Mouse (Mus musculus) forebrain, embryonic 15.5 days (tissue): ENCODE measurements around the gene Tmem169. TPM values are rescaled to one million over a fixed set of nuclear protein-coding genes. Genes with fewer than 3 reads are reported as not detected.

Source experiments
- ATAC-seq: fragments of 200-750 bp; cut with Nextera tagmentation; replicated peaks from 2 replicates; pipeline ENCODE4 v1.8.0; 2017; ENCODE audit warnings: mild to moderate bottlenecking, moderate TSS enrichment, moderate library complexity
- H3K27ac ChIP-seq: fragments of 300-500 bp; sonication (generic); replicated peaks from 2 replicates; pipeline ENCODE4 v1.5.1; 2015; ENCODE audit warnings: mild to moderate bottlenecking, inconsistent platforms
- H3K27me3 ChIP-seq: fragments of 300-500 bp; sonication (generic); 2 replicates; pipeline ENCODE4 v1.6.1; 2015; ENCODE audit warnings: inconsistent platforms
- H3K36me3 ChIP-seq: fragments of 300-500 bp; sonication (generic); 2 replicates; pipeline ENCODE4 v1.6.1; 2015; ENCODE audit warnings: mild to moderate bottlenecking, inconsistent platforms
- H3K4me1 ChIP-seq: fragments of 300-500 bp; sonication (generic); 2 replicates; pipeline ENCODE4 v1.6.1; 2015; ENCODE audit warnings: inconsistent platforms
- H3K4me2 ChIP-seq: fragments of 300-500 bp; sonication (generic); replicated peaks from 2 replicates; pipeline ENCODE4 v1.6.1; 2015; ENCODE audit warnings: mild to moderate bottlenecking, inconsistent platforms
- H3K4me3 ChIP-seq: fragments of 300-500 bp; sonication (generic); 2 replicates; pipeline ENCODE4 v1.5.1; 2015; ENCODE audit warnings: mild to moderate bottlenecking, inconsistent platforms
- H3K9ac ChIP-seq: fragments of 300-500 bp; sonication (generic); replicated peaks from 2 replicates; pipeline ENCODE4 v1.6.1; 2015; ENCODE audit warnings: mild to moderate bottlenecking, inconsistent platforms
- H3K9me3 ChIP-seq: fragments of 300-500 bp; sonication (generic); 2 replicates; pipeline ENCODE4 v1.6.1; 2016; ENCODE audit warnings: inconsistent platforms
- WGBS: fragments of 180-500 bp; shearing (Covaris S2); methylation state at CpG from one replicate; pipeline ENCODE4 v1.1.7; 2015; ENCODE audit warnings: mixed read lengths; 5-methylcytosine and 5-hydroxymethylcytosine counted together
- polyA plus RNA-seq: library from polyadenylated mRNA; unstranded; fragments of >200 nt; fragmentation: Nextera tagmentation; extraction: Ambion mirVana; gene quantifications from 2 replicates; pipeline ENCODE4 v1.2.1, GENCODE M21; 2015

Gene Tmem169
- polyA plus RNA-seq, 1 experiment from 2014 or later, result 34.0 TPM

DNA sequence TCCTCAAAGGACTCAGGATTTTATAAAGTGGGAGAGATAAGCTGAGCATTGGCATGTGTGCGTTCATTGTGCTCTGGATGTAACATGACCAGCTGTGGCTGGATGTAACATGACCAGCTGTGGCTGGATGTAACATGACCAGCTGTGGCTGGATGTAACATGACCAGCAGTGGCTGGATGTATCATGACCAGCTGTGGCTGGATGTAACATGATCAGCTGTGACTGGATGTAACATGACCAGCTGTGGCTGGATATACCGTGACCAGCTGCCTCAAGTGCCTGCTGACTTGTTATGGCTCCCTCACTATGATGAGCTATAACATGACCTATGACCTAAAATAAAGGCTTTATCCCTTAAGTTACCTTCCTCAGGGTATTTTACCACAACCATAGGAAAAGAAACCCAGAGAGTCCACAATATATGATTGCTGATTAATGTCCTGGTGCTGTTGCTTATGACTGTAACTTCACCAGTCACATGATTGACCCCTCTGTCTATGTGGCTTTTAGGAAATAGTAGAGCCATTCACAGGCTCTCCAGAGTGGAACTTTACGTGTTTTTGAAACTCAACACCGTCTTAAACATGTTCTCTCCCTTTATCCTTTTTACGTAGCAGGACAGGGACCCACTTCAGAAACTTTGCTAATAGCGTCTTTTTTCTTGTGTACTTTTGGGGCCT is 25.7 kb downstream of the Tmem169 start:
- Histone ChIP-seq H3K27ac (no peak overlapping the region), H3K4me2 (no peak overlapping the region), H3K27me3 (no peaks in the 10 kb centered on the region), H3K9ac (no peak overlapping the region), H3K36me3 (no peaks in the 10 kb centered on the region), H3K9me3 (no peaks in the 10 kb centered on the region), H3K4me3 (no peak overlapping the region), H3K4me1 (peaks cover 10% of the 10 kb centered on the region)
- ATAC-seq, result no peak
- 63% methylated on average over 6 of the region's 6 CpGs for WGBS

DNA sequence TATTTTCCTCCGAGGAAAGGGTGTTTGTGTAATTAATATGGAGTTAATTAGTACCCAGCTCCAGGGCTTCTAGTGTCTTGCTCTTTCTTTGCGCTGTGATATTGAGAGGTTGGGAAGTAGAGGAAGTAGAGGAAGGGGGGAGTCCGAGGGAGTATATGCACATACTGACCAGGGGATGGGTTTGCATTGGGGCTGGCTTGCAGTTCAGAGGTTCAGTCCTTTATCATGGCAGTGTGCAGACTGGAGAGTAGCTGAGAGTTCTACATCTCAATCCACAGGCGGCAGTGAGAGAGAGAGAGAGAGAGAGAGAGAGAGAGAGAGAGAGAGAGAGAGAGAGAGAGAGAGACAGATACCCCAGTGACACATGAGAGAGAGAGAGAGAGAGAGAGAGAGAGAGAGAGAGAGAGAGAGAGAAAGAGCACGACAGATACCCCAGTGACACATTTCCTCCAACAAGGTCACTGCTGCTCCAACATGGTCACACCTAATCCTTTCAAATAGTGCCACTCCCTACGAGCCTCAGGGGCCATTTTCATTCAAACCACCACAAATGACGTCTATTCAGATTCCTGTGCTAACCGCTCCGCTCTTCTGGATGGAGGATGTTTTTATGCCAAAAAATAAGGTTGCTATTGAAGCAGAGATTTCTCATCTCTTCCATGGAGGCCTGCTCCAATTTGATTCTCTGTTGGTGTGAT is 28.7 kb downstream of the Tmem169 start:
- H3K4me3 ChIP-seq, result no peak overlapping the region
- H3K4me2 ChIP-seq, result no peak overlapping the region
- H3K4me1 ChIP-seq, result peaks cover 7% of the 10 kb centered on the region
- H3K27me3 ChIP-seq, result no peaks in the 10 kb centered on the region
- 86% methylated on average over 9 of the region's 9 CpGs for WGBS
- H3K27ac ChIP-seq, result no peak overlapping the region
- no peak for ATAC-seq
- H3K9me3 ChIP-seq, result no peaks in the 10 kb centered on the region
- no peak overlapping the region for H3K9ac ChIP-seq
- peaks cover 7% of the 10 kb centered on the region; the same call in 1 of the 2 replicates for H3K36me3 ChIP-seq

DNA sequence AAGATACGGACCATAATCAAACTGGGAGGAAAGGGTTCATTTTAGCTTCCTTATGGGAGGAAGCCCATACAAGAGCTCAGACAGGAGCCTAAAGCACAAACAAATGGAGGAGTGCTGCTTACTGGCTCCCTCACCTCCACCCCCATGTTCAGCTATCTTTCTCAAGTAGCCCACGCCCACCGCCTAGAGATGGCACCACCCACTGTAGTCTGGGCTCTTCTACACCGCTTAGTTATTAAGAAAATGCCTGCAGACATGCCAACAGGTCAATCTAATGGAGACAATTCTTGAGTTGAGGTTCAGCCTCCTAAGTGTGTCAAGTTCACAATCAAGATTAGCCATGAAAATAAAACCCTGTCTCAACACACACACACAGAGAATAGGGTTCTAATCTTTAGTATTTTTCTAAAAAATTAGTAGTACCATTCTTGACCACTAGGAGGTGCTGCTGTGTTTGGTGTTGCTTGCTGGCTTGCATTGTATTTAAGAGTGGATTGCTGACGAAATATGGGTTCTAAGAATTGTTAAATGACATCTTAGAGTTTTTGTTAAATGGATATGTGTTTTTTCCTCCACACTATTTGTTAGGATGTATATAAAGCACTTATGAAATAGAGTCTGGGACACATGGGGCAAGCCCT is 29.4 kb downstream of the Tmem169 start:
- no peak overlapping the region for H3K4me3 ChIP-seq
- H3K4me2 ChIP-seq, result no peak overlapping the region
- H3K9me3 ChIP-seq, result no peaks in the 10 kb centered on the region
- H3K36me3 ChIP-seq, result peaks cover 7% of the 10 kb centered on the region; the same call in 1 of the 2 replicates
- 0 out of 2 replicates have a peak, but pooled peaks cover under 1% of the 10 kb centered on the region for H3K4me1 ChIP-seq
- WGBS, result 75% methylated on average over 5 of the region's 5 CpGs
- peak; percentile 44 for ATAC-seq
- no peaks in the 10 kb centered on the region for H3K27me3 ChIP-seq
- no peak overlapping the region for H3K9ac ChIP-seq
- H3K27ac ChIP-seq, result no peak overlapping the region

DNA sequence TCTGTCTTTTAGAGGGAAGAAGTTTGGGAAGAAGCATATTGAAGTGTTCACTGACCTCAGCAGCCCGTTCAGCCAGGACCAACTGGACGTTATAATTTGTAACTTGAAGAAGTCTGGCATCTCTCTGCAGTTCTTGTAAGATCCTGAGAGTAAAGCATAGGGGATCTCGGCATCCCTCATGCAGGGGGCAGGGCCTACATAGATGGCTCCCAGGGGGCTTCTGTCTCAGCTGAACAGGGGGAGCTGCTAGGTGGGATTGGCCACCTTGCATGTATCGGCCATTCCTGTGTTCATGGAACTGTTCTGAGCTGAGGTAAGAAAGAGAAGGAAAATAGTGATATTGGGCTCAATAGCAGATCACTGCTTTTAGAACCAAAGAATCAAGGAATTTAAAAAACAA is 31.3 kb downstream of the Tmem169 start:
- 91% methylated on average over 4 of the region's 4 CpGs for WGBS
- H3K27me3 ChIP-seq, result no peaks in the 10 kb centered on the region
- no peaks in the 10 kb centered on the region for H3K9me3 ChIP-seq
- peaks cover 15% of the 10 kb centered on the region; the same call in 1 of the 2 replicates for H3K36me3 ChIP-seq
- H3K4me3 ChIP-seq, result no peak overlapping the region
- H3K4me2 ChIP-seq, result no peak overlapping the region
- no peak overlapping the region for H3K9ac ChIP-seq
- no peak overlapping the region for H3K27ac ChIP-seq
- no peaks in the 10 kb centered on the region for H3K4me1 ChIP-seq
- no peak for ATAC-seq

DNA sequence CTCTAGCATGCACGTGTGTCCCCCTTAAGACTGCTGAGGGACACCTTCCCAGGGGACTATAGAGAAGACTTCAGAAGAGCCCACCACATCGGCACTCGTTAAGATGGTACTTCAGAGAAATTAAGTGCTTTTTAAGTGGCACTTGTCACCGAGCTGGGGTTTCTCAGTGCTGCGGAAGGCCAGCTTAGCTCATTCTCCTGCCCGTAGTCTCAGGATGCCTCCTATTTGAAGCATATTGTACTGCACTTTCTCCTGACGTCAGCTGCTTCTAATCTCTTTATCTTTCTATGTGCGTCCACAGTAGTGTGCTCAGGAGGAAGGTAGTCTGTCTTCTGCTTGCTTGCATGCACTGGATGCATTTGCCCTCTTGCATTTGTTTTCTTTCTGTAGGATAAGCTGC is 32.2 kb downstream of the Tmem169 start:
- no peak for ATAC-seq
- no peaks in the 10 kb centered on the region for H3K27me3 ChIP-seq
- no peak overlapping the region for H3K27ac ChIP-seq
- H3K4me2 ChIP-seq, result no peak overlapping the region
- 58% methylated on average over 8 of the region's 8 CpGs for WGBS
- no peaks in the 10 kb centered on the region for H3K4me1 ChIP-seq
- no peak overlapping the region for H3K9ac ChIP-seq
- H3K36me3 ChIP-seq, result peaks cover 24% of the 10 kb centered on the region
- no peak overlapping the region for H3K4me3 ChIP-seq
- H3K9me3 ChIP-seq, result no peaks in the 10 kb centered on the region

DNA sequence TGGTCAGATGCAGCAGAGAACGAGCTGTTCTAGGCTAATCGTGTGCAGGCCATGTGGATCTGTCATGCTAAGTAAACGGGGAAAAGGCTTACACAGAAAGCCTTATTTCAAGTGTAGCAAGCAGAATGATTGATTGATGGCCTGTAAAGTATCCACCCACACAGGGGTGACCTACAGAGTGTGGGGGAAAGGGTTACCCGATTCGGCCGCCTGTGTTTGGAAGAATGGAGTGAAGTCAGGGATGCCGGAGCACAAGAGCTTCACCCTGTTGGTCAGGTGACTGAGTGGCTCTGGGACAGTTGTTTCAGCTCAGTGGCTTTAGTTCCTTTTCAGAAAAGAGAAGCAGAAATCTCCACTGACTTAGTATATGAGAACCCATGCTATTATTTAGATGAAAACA is 32.7 kb downstream of the Tmem169 start:
- ATAC-seq, result no peak
- Histone ChIP-seq H3K27me3 (no peaks in the 10 kb centered on the region), H3K9me3 (no peaks in the 10 kb centered on the region), H3K4me3 (no peak overlapping the region), H3K4me2 (no peak overlapping the region), H3K9ac (no peak overlapping the region), H3K27ac (no peak overlapping the region), H3K36me3 (peaks cover 24% of the 10 kb centered on the region), H3K4me1 (no peaks in the 10 kb centered on the region)
- WGBS, result 88% methylated on average over 7 of the region's 7 CpGs

DNA sequence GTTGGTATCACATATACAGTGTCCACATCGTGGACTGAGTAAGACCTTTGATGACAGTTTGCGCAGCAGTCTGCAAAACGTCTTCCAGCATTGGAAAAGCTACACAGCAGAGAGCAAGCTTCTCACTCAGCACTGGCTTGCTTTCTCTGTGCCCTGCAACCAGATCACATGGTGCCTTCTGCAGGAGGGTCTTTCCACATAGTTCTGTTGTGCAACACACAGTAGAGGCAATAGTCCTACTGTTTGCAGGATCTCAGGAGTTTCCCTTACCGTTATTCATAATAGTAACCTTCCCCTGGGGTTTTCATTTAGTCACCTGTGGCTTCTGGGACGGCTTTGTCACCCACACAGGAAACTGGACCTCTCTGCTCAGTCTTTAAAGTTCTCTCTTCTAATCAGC is 36.6 kb downstream of the Tmem169 start:
- no peak for ATAC-seq
- no peak overlapping the region for H3K4me3 ChIP-seq
- H3K9ac ChIP-seq, result no peak overlapping the region
- peaks cover 19% of the 10 kb centered on the region for H3K36me3 ChIP-seq
- no peak overlapping the region for H3K27ac ChIP-seq
- no peak overlapping the region for H3K4me2 ChIP-seq
- no peaks in the 10 kb centered on the region for H3K4me1 ChIP-seq
- WGBS, result 91% methylated on average over 5 of the region's 5 CpGs
- no peaks in the 10 kb centered on the region for H3K9me3 ChIP-seq
- H3K27me3 ChIP-seq, result no peaks in the 10 kb centered on the region

DNA sequence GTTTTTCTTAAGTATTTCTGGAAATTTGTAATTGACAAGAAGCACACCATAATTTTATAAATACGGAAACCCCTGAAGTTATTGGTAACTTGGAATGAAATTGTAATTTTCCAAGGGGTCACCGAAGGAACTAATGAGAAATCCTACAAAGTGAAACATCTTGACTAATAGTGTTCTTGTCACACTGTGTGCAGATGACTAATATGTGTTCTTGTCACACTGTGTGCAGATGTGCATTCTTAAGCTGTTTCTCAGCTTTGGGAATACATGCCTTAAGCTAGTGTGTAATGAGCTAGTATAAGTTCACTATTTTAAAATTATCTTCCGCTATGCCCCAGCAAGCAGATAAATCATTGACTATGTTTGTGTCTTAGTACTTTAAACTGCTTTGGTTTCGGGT is 39.1 kb downstream of the Tmem169 start:
- H3K4me1 ChIP-seq, result no peaks in the 10 kb centered on the region
- no peak for ATAC-seq
- peaks cover 32% of the 10 kb centered on the region for H3K36me3 ChIP-seq

DNA sequence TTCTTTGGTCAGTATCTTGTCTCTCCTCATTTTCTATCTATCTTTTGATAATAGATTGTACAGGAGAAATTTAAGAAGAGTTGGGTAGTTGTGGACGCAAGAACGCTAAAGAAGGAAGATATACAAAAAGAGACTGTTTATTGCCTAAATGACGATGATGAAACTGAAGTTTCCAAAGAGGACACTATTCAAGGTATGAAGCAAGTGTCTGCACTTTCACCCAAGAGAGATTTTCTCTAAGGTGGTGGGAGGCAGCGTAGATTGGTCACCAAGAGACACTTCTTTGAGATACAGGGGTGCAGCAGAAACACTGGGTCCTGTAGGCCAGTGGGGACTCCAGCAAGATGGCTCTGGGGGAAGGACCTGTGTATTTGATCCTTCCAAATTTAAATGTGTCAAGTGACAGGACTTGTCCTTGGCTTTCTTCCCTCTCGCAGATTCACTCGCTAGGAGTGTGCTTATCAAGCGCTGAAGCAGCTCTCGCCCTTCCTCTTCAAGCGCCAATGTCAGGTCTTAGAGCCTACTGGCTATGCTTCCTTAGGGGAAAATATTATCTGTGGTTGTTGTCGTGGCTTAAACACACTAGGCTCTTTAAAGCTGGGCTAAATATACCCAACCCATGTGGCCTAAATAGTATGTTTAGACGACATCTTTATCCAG is 42.1 kb downstream of the Tmem169 start:
- H3K4me1 ChIP-seq, result no peaks in the 10 kb centered on the region
- 91% methylated on average over 11 of the region's 11 CpGs for WGBS

More for the DNA sequence above, 39.1 kb downstream of the Tmem169 start:
- Histone ChIP-seq H3K4me2 (no peak overlapping the region), H3K27me3 (no peaks in the 10 kb centered on the region), H3K4me3 (no peak overlapping the region), H3K9ac (no peak overlapping the region), H3K9me3 (no peaks in the 10 kb centered on the region), H3K27ac (no peak overlapping the region)
- 94% methylated on average over 4 of the region's 4 CpGs for WGBS

DNA sequence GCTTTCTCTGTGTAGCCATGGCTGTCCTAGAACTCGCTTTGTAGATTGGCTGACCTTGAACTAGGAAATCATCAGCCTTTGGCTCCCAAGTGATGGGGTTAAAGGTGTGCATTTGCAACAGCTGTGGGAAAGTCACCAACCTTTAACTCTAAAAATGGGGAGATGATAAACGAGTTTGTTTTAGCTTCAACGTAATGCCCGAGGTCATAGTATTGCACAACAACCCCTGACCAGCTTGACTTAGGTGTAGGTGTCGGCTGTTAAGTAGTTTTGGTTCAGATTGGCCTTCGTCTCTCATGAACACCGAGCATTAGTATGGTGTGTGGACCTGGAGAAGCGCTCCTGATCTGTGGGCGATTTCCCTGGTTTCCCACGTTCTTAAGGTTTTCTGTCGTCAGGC is 50.6 kb downstream of the Tmem169 start:
- Histone ChIP-seq H3K4me1 (no peaks in the 10 kb centered on the region), H3K36me3 (peaks cover 30% of the 10 kb centered on the region), H3K9me3 (no peaks in the 10 kb centered on the region), H3K27ac (no peak overlapping the region), H3K4me2 (no peak overlapping the region), H3K27me3 (no peaks in the 10 kb centered on the region), H3K4me3 (no peak overlapping the region), H3K9ac (no peak overlapping the region)
- 95% methylated on average over 11 of the region's 11 CpGs for WGBS
- ATAC-seq, result no peak

More for the DNA sequence above, 42.1 kb downstream of the Tmem169 start:
- Histone ChIP-seq H3K27ac (no peak overlapping the region), H3K4me2 (no peak overlapping the region), H3K9ac (no peak overlapping the region), H3K36me3 (peaks cover 26% of the 10 kb centered on the region), H3K4me3 (no peak overlapping the region), H3K9me3 (no peaks in the 10 kb centered on the region), H3K27me3 (no peaks in the 10 kb centered on the region)
- ATAC-seq, result no peak

DNA sequence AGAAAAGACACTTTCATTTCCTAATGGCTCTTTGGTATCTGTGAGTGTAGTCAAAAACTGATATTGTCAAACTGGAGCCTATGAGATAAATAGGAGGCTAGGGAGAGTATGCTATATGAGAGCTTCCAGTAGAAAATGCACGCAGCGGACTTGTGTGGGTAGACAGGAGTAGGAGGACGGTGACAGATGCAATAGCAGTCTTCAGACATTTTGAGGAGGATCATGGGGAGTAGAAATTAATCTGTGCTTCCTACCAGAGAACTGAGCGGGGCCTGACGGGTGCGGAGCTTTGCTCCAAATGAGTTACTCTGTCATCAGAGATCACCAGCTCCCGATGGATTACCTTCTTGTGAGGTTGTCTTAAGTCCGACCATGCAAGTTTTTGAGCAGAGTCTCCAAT is 52.6 kb downstream of the Tmem169 start:
- Histone ChIP-seq H3K36me3 (peaks cover 35% of the 10 kb centered on the region; the same call in 1 of the 2 replicates), H3K27ac (no peak overlapping the region), H3K9me3 (no peaks in the 10 kb centered on the region), H3K9ac (no peak overlapping the region), H3K4me1 (no peaks in the 10 kb centered on the region), H3K4me2 (no peak overlapping the region), H3K4me3 (no peak overlapping the region), H3K27me3 (no peaks in the 10 kb centered on the region)
- ATAC-seq, result no peak
- WGBS, result 95% methylated on average over 8 of the region's 8 CpGs

DNA sequence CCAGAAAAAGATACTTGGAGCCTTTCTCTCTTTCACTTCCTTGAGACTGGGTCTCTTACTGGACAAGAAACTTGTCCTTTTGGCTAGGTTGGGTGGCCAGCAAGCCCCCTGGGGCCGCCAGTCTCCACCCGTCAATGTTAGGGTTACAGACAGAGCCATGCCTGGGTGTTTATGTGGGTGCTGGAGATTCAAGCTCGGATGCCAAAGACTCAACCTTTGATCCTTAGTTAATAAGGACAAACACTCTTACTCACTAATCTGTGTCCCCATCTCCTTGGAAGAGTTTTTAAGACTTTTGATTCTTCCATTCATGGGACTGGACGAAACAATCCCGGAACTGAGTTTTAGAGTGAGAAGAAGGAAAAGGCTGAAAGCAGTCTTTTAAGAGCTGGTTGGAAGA is 54.2 kb downstream of the Tmem169 start:
- no peaks in the 10 kb centered on the region for H3K27me3 ChIP-seq
- H3K4me1 ChIP-seq, result no peaks in the 10 kb centered on the region
- no peak overlapping the region for H3K4me3 ChIP-seq
- H3K4me2 ChIP-seq, result no peak overlapping the region
- no peak for ATAC-seq
- H3K36me3 ChIP-seq, result peaks cover 39% of the 10 kb centered on the region; the same call in 1 of the 2 replicates
- no peak overlapping the region for H3K27ac ChIP-seq
- 96% methylated on average over 5 of the region's 5 CpGs for WGBS
- H3K9ac ChIP-seq, result no peak overlapping the region
- no peaks in the 10 kb centered on the region for H3K9me3 ChIP-seq
